Mouse (Mus musculus) neural tube, embryonic 13.5 days (tissue): ENCODE measurements at regions not wholly inside any gene's neighbourhood (a gene's known extent, or its start where the extent isn't known, plus 50 kb on each side); places are given as distances from the start of the nearest gene placed in this dataset. TPM values are rescaled to one million over a fixed set of nuclear protein-coding genes. Genes with fewer than 3 reads are reported as not detected.
A peak's percentile ranks its signal among the peaks of the same experiment; 100 is the strongest.

Experiments used
- ATAC-seq: fragments of 200-750 bp; cut with Nextera tagmentation; 2 replicates; pipeline ENCODE4 v1.8.0; 2017; ENCODE audit warnings: low read depth, mild to moderate bottlenecking, moderate TSS enrichment, moderate library complexity
- H3K27ac ChIP-seq: fragments of 300-500 bp; sonication (generic); replicated peaks from 2 replicates; pipeline ENCODE4 v1.5.1; 2015; ENCODE audit warnings: moderate library complexity, mild to moderate bottlenecking, inconsistent platforms
- H3K27me3 ChIP-seq: fragments of 300-500 bp; sonication (generic); 2 replicates; pipeline ENCODE4 v1.6.1; 2015; ENCODE audit warnings: mild to moderate bottlenecking, inconsistent platforms
- H3K36me3 ChIP-seq: fragments of 300-500 bp; sonication (generic); 2 replicates; pipeline ENCODE4 v1.6.1; 2015; ENCODE audit warnings: mild to moderate bottlenecking, inconsistent platforms
- H3K4me1 ChIP-seq: fragments of 300-500 bp; sonication (generic); replicated peaks from 2 replicates; pipeline ENCODE4 v1.6.1; 2015; ENCODE audit warnings: inconsistent platforms
- H3K4me2 ChIP-seq: fragments of 300-500 bp; sonication (generic); 2 replicates; pipeline ENCODE4 v1.6.1; 2015; ENCODE audit warnings: inconsistent platforms, mild to moderate bottlenecking, moderate library complexity
- H3K4me3 ChIP-seq: fragments of 300-500 bp; sonication (generic); 2 replicates; pipeline ENCODE4 v1.5.1; 2015; ENCODE audit warnings: mild to moderate bottlenecking, inconsistent platforms
- H3K9ac ChIP-seq: fragments of 300-500 bp; sonication (generic); 2 replicates; pipeline ENCODE4 v1.6.1; 2015; ENCODE audit warnings: moderate library complexity, mild to moderate bottlenecking, inconsistent platforms
- H3K9me3 ChIP-seq: fragments of 300-500 bp; sonication (generic); 2 replicates; pipeline ENCODE4 v1.6.1; 2016; ENCODE audit warnings: inconsistent platforms
- WGBS: fragments of 180-500 bp; shearing (Covaris S2); methylation state at CpG from one replicate; pipeline ENCODE4 v1.1.7; 2015; 5-methylcytosine and 5-hydroxymethylcytosine counted together
- microRNA-seq: library from miRNA; unstranded; fragments of <30 nt; microRNA quantifications from one replicate; pipeline ENCODE4, GENCODE M21; 2016

GRCm38 (mm10) chr1:64191242-64192220 is 69.4 kb upstream of the Klf7 start:
- H3K4me1 ChIP-seq: peaks cover 71% of the 10 kb centered on the region
- H3K4me3 ChIP-seq: no peak overlapping the region
- H3K27ac ChIP-seq: peak overlapping the region; percentile 67; the same call in 1 of the 2 replicates
- H3K27me3 ChIP-seq: no peaks in the 10 kb centered on the region
- peak; percentile 5; the same call in 1 of the 2 replicates for ATAC-seq
- WGBS: 53% methylated on average over 11 of the region's 11 CpGs
- H3K9me3 ChIP-seq: no peaks in the 10 kb centered on the region
- H3K36me3 ChIP-seq: no peaks in the 10 kb centered on the region
- H3K9ac ChIP-seq: no peak overlapping the region
- H3K4me2 ChIP-seq: no peak overlapping the region

- Histone ChIP-seq H3K36me3 (no peaks in the 10 kb centered on the region), H3K9ac (no peak overlapping the region), H3K9me3 (no peaks in the 10 kb centered on the region), H3K4me1 (peaks cover 63% of the 10 kb centered on the region), H3K27ac (peak overlapping the region; percentile 67), H3K4me2 (no peak overlapping the region), H3K4me3 (no peak overlapping the region), H3K27me3 (no peaks in the 10 kb centered on the region)
- no peak for ATAC-seq
- 88% methylated on average over 4 of the region's 4 CpGs for WGBS
These were observed 68.6 kb upstream of the Klf7 start for GRCm38 (mm10) chr1:64190705-64191104.

- Histone ChIP-seq H3K9ac (no peak overlapping the region), H3K4me1 (peaks cover 63% of the 10 kb centered on the region), H3K27ac (peak overlapping the region; percentile 59), H3K36me3 (no peaks in the 10 kb centered on the region), H3K4me2 (no peak overlapping the region), H3K4me3 (no peak overlapping the region), H3K9me3 (no peaks in the 10 kb centered on the region), H3K27me3 (no peaks in the 10 kb centered on the region)
- WGBS: 14% methylated on average over 5 of the region's 5 CpGs
- ATAC-seq: peak; percentile 83
These were observed 68.0 kb upstream of the Klf7 start for GRCm38 (mm10) chr1:64190097-64190496.

- H3K36me3 ChIP-seq: no peaks in the 10 kb centered on the region
- WGBS: 39% methylated on average over 6 of the region's 6 CpGs
- H3K4me2 ChIP-seq: no peak overlapping the region
- peak overlapping the region; percentile 46; the same call in 1 of the 2 replicates for H3K27ac ChIP-seq
- peaks cover 63% of the 10 kb centered on the region for H3K4me1 ChIP-seq
- H3K27me3 ChIP-seq: no peaks in the 10 kb centered on the region
- no peak overlapping the region for H3K9ac ChIP-seq
- H3K4me3 ChIP-seq: no peak overlapping the region
- peak; percentile 62; the same call in 1 of the 2 replicates for ATAC-seq
- no peaks in the 10 kb centered on the region for H3K9me3 ChIP-seq
These were observed 67.4 kb upstream of the Klf7 start for GRCm38 (mm10) chr1:64189471-64189870.

- WGBS: 67% methylated on average over 11 of the region's 11 CpGs
- Histone ChIP-seq H3K4me3 (no peak overlapping the region), H3K4me2 (no peak overlapping the region), H3K27ac (no peak overlapping the region), H3K4me1 (peaks cover 53% of the 10 kb centered on the region), H3K36me3 (no peaks in the 10 kb centered on the region), H3K9me3 (no peaks in the 10 kb centered on the region), H3K9ac (no peak overlapping the region), H3K27me3 (no peaks in the 10 kb centered on the region)
- no peak for ATAC-seq
These were observed 65.9 kb upstream of the Klf7 start for GRCm38 (mm10) chr1:64187796-64188513.

GRCm38 (mm10) chr1:64173708-64174107 is 51.6 kb upstream of the Klf7 start:
- H3K4me1 ChIP-seq: peaks cover 28% of the 10 kb centered on the region
- no peak overlapping the region; the same call in 1 of the 2 replicates for H3K27ac ChIP-seq
- H3K27me3 ChIP-seq: no peaks in the 10 kb centered on the region
- H3K9ac ChIP-seq: 0 out of 2 replicates have a peak overlapping the region, but pooled peaks have one; percentile 34
- no peaks in the 10 kb centered on the region for H3K36me3 ChIP-seq
- no peak overlapping the region for H3K4me3 ChIP-seq
- H3K9me3 ChIP-seq: 0 out of 2 replicates have a peak, but pooled peaks cover 2% of the 10 kb centered on the region
- peak overlapping the region; percentile 18 for H3K4me2 ChIP-seq
- 12% methylated on average over 4 of the region's 4 CpGs for WGBS
- ATAC-seq: peak; percentile 77

- Histone ChIP-seq H3K27me3 (no peaks in the 10 kb centered on the region), H3K4me1 (peaks cover 28% of the 10 kb centered on the region), H3K36me3 (no peaks in the 10 kb centered on the region), H3K9me3 (no peaks in the 10 kb centered on the region), H3K4me2 (no peak overlapping the region), H3K4me3 (no peak overlapping the region), H3K9ac (no peak overlapping the region), H3K27ac (no peak overlapping the region)
- WGBS: 49% methylated on average over 2 of the region's 2 CpGs
- ATAC-seq: no peak
These were observed 50.0 kb upstream of the Klf7 start for GRCm38 (mm10) chr1:64172122-64172521.

Small RNAs in the stretch of these regions (microRNA-seq; reads per million reads assigned to microRNA genes)
- gene Gm25748: not detected
